Mouse (Mus musculus) liver, embryonic 13.5 days (tissue): ENCODE measurements around the gene Pld4. TPM values are rescaled to one million over a fixed set of nuclear protein-coding genes. Genes with fewer than 3 reads are reported as not detected.
A peak's percentile ranks its signal among the peaks of the same experiment; 100 is the strongest.

ENCODE experiments used
- ATAC-seq: fragments of 200-750 bp; cut with Nextera tagmentation; 2 replicates; pipeline ENCODE4 v1.8.0; 2017; ENCODE audit warnings: low read depth, mild to moderate bottlenecking, moderate number of reproducible peaks, moderate library complexity
- DNase-seq: peaks from one replicate; pipeline ENCODE4 v3.0.0; 2022
- H3K27ac ChIP-seq: fragments of 300-500 bp; sonication (generic); 2 replicates; pipeline ENCODE4 v1.5.1; 2015; ENCODE audit warnings: moderate library complexity, mild to moderate bottlenecking, inconsistent platforms
- H3K27me3 ChIP-seq: fragments of 300-500 bp; sonication (generic); 2 replicates; pipeline ENCODE4 v1.6.1; 2015; ENCODE audit warnings: mild to moderate bottlenecking, inconsistent platforms
- H3K36me3 ChIP-seq: fragments of 300-500 bp; sonication (generic); 2 replicates; pipeline ENCODE4 v1.6.1; 2015; ENCODE audit warnings: mild to moderate bottlenecking, inconsistent platforms
- H3K4me1 ChIP-seq: fragments of 300-500 bp; sonication (generic); replicated peaks from 2 replicates; pipeline ENCODE4 v1.6.1; 2015; ENCODE audit warnings: inconsistent platforms
- H3K4me2 ChIP-seq: fragments of 300-500 bp; sonication (generic); 2 replicates; pipeline ENCODE4 v1.6.1; 2015; ENCODE audit warnings: inconsistent platforms, mild to moderate bottlenecking, moderate library complexity
- H3K4me3 ChIP-seq: fragments of 300-500 bp; sonication (generic); replicated peaks from 2 replicates; pipeline ENCODE4 v1.5.1; 2015; ENCODE audit warnings: mild to moderate bottlenecking, inconsistent platforms
- H3K9ac ChIP-seq: fragments of 300-500 bp; sonication (generic); 2 replicates; pipeline ENCODE4 v1.6.1; 2015; ENCODE audit warnings: mild to moderate bottlenecking, inconsistent platforms
- H3K9me3 ChIP-seq: fragments of 300-500 bp; sonication (generic); replicated peaks from 2 replicates; pipeline ENCODE4 v1.6.1; 2016; ENCODE audit warnings: inconsistent platforms
- WGBS: fragments of 180-500 bp; shearing (Covaris S2); methylation state at CpG from one replicate; pipeline ENCODE4 v1.1.7; 2015; ENCODE audit not compliant: insufficient replicate concordance; 5-methylcytosine and 5-hydroxymethylcytosine counted together
- polyA plus RNA-seq: library from polyadenylated mRNA; unstranded; fragments of >200 nt; fragmentation: Nextera tagmentation; extraction: Ambion mirVana; gene quantifications from 2 replicates; pipeline ENCODE4 v1.2.1, GENCODE M21; 2015

The Pld4 gene
- 9.6 and 11.0 TPM in 2 replicates for polyA plus RNA-seq

- H3K27me3 ChIP-seq, result 0 out of 2 replicates have a peak, but pooled peaks cover 4% of the 10 kb centered on the region
- 0 out of 2 replicates have a peak, but pooled peaks have one; percentile 26 for ATAC-seq
- no peak within 1 kb of the TSS for H3K27ac ChIP-seq
- H3K9ac ChIP-seq, result no peak within 1 kb of the TSS
- WGBS, result 15% methylated on average over 4 of the region's 4 CpGs
- H3K4me3 ChIP-seq, result peak within 1 kb of the TSS; percentile 6; the same call in 1 of the 2 replicates
- no peaks in the 10 kb centered on the region for H3K9me3 ChIP-seq
- no peak for DNase-seq
- 0 out of 2 replicates have a peak within 1 kb of the TSS, but pooled peaks have one; percentile 2 for H3K4me2 ChIP-seq
- no peaks in the 10 kb centered on the region for H3K36me3 ChIP-seq
- no peaks in the 10 kb centered on the region; the same call in 1 of the 2 replicates for H3K4me1 ChIP-seq
These were observed at the start of gene Pld4 for GRCm38 (mm10) chr12:112760154-112760926. Gene Pld4 (plus strand): TSS chr12:112760655.

DNA sequence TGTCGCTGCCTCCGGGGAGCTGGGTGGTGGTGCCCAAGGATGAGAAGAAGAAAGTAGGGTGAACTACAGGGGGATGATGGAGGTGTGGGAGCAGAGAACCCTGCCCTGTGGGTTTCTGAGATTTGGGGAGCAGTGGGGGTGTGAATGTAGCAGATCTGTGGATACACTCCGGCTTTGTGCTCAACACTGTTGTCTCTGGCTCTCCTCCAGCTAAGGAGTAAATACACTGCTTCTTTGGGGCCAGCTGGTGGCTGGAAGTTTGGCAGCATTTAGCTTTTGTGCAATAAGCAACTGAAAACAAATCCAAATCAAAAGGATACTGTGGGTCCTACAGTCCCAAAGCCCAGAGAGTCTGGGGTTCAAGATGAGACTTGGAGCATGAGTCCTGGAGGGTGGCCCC lies 46.5 kb upstream of the Pld4 start:
- DNase-seq (no peak), ATAC-seq (no peak)
- H3K36me3 ChIP-seq, result 0 out of 2 replicates have a peak, but pooled peaks cover 4% of the 10 kb centered on the region
- H3K4me3 ChIP-seq, result no peak overlapping the region
- no peak overlapping the region for H3K27ac ChIP-seq
- H3K27me3 ChIP-seq, result peaks cover 5% of the 10 kb centered on the region; the same call in 1 of the 2 replicates
- no peaks in the 10 kb centered on the region for H3K4me1 ChIP-seq
- H3K9me3 ChIP-seq, result no peaks in the 10 kb centered on the region
- H3K9ac ChIP-seq, result no peak overlapping the region
- WGBS, result 66% methylated on average over 3 of the region's 3 CpGs
- H3K4me2 ChIP-seq, result no peak overlapping the region

GRCm38 (mm10) chr12:112717140-112717539 lies 43.3 kb upstream of the Pld4 start:
- Histone ChIP-seq H3K36me3 (0 out of 2 replicates have a peak, but pooled peaks cover 4% of the 10 kb centered on the region), H3K4me1 (peaks cover 7% of the 10 kb centered on the region; the same call in 1 of the 2 replicates), H3K4me2 (no peak overlapping the region), H3K27me3 (peaks cover 30% of the 10 kb centered on the region), H3K27ac (no peak overlapping the region), H3K4me3 (no peak overlapping the region), H3K9ac (no peak overlapping the region), H3K9me3 (no peaks in the 10 kb centered on the region)
- WGBS, result 22% methylated on average over 7 of the region's 7 CpGs
- no peak for DNase-seq
- ATAC-seq, result no peak

GRCm38 (mm10) chr12:112718995-112719394 lies 41.5 kb upstream of the Pld4 start:
- H3K27me3 ChIP-seq, result peaks cover 49% of the 10 kb centered on the region
- peaks cover 24% of the 10 kb centered on the region for H3K4me1 ChIP-seq
- H3K4me3 ChIP-seq, result no peak overlapping the region
- WGBS, result 51% methylated on average over 5 of the region's 5 CpGs
- ATAC-seq, result no peak
- no peak overlapping the region for H3K9ac ChIP-seq
- DNase-seq, result no peak
- H3K36me3 ChIP-seq, result 0 out of 2 replicates have a peak, but pooled peaks cover 4% of the 10 kb centered on the region
- H3K9me3 ChIP-seq, result no peaks in the 10 kb centered on the region
- no peak overlapping the region for H3K4me2 ChIP-seq
- H3K27ac ChIP-seq, result no peak overlapping the region

- DNase-seq (no peak), ATAC-seq (no peak)
- no peaks in the 10 kb centered on the region for H3K9me3 ChIP-seq
- peak within 1 kb of the TSS; percentile 78 for H3K4me2 ChIP-seq
- 46% methylated on average over 6 of the region's 6 CpGs for WGBS
- peak within 1 kb of the TSS; percentile 64 for H3K4me3 ChIP-seq
- 0 out of 2 replicates have a peak, but pooled peaks cover 4% of the 10 kb centered on the region for H3K36me3 ChIP-seq
- H3K27me3 ChIP-seq, result peaks cover 52% of the 10 kb centered on the region
- H3K9ac ChIP-seq, result peak within 1 kb of the TSS; percentile 50
- peak within 1 kb of the TSS; percentile 67 for H3K27ac ChIP-seq
- H3K4me1 ChIP-seq, result peaks cover 24% of the 10 kb centered on the region
These were observed 40.2 kb upstream of the Pld4 start, which contains the start of gene Cep170b for GRCm38 (mm10) chr12:112720216-112720615. Gene Cep170b (plus strand): TSS chr12:112720455.

DNA sequence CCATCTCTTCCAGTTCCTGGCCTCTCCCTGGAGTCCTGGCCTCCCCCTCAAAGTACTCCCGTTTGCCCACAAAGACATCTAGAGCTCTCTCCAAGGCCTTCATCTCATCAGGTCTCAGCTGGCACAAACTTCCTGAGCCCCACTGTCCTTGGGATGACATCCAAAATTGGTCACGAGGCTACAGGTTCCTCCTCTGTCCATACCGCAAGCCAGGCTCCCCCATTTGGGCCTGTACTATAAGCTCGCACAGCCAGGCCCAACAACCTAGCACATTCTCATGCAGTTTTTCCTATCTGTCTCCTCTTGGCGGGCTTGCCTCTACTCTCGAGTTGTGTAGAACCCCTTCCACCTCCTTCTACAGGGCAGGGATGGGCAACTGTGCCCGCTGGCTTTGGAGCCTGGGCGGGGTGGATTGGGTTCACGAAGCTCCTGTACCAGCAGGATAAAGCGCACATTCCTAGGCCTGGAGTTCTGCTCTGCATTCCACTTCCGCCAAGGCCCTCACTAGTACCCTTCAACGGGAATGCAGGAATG lies 39.5 kb upstream of the Pld4 start:
- peak overlapping the region; percentile 67 for H3K27ac ChIP-seq
- WGBS, result 46% methylated on average over 12 of the region's 12 CpGs
- peak overlapping the region; percentile 78 for H3K4me2 ChIP-seq
- no peaks in the 10 kb centered on the region for H3K9me3 ChIP-seq
- ATAC-seq, result no peak; the same call in 1 of the 2 replicates
- peaks cover 52% of the 10 kb centered on the region for H3K27me3 ChIP-seq
- H3K4me3 ChIP-seq, result peak overlapping the region; percentile 64
- H3K36me3 ChIP-seq, result 0 out of 2 replicates have a peak, but pooled peaks cover 4% of the 10 kb centered on the region
- no peak for DNase-seq
- peaks cover 24% of the 10 kb centered on the region for H3K4me1 ChIP-seq
- peak overlapping the region; percentile 50 for H3K9ac ChIP-seq

DNA sequence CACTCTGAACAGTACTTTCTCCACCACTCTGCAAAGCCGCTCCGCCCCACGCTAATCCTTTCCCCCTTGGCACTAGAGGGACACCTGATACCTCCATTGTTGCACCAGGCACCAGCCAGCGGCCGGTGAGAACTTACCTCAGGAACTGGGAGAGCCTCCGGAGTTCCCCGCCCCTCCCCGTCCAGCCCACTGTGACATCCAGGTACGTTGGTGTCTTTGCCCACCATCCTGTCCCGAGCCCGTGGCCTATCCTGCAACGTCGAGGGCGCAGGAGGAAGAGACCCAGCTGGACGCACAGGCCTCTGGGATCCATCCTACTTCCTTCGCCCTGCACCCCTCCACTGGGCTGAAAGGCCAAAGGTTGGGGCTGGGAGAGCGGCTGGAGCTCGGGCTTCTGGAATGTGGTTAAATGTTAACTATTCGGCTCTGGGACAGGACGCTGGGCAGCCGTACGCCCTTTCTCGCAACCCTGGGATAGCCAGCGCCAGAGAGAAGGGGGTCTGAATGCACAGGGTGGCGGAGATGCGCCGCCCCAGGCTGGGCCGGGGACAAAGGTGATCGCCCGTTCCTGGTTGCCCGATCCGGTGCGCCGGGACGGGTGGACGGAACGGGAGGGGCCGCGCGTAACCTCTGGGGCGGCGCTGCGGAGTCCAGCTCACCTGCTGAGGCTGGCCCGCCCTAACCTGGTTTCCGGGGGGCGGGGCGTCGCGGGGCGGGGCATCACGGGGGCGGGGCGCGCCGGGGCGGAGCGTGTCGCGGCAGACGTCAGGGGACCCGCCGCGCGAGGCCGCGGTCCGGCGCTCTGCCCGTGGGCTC lies 38.8 kb upstream of the Pld4 start:
- peaks cover 52% of the 10 kb centered on the region for H3K27me3 ChIP-seq
- H3K27ac ChIP-seq, result peak overlapping the region; percentile 67
- no peaks in the 10 kb centered on the region for H3K9me3 ChIP-seq
- peak overlapping the region; percentile 64 for H3K4me3 ChIP-seq
- peaks cover 24% of the 10 kb centered on the region for H3K4me1 ChIP-seq
- ATAC-seq (peak; percentile 71), DNase-seq (no peak)
- WGBS, result 9% methylated on average over 59 of the region's 69 CpGs
- peak overlapping the region; percentile 78 for H3K4me2 ChIP-seq
- H3K36me3 ChIP-seq, result 0 out of 2 replicates have a peak, but pooled peaks cover 4% of the 10 kb centered on the region
- peak overlapping the region; percentile 64 for H3K9ac ChIP-seq

DNA sequence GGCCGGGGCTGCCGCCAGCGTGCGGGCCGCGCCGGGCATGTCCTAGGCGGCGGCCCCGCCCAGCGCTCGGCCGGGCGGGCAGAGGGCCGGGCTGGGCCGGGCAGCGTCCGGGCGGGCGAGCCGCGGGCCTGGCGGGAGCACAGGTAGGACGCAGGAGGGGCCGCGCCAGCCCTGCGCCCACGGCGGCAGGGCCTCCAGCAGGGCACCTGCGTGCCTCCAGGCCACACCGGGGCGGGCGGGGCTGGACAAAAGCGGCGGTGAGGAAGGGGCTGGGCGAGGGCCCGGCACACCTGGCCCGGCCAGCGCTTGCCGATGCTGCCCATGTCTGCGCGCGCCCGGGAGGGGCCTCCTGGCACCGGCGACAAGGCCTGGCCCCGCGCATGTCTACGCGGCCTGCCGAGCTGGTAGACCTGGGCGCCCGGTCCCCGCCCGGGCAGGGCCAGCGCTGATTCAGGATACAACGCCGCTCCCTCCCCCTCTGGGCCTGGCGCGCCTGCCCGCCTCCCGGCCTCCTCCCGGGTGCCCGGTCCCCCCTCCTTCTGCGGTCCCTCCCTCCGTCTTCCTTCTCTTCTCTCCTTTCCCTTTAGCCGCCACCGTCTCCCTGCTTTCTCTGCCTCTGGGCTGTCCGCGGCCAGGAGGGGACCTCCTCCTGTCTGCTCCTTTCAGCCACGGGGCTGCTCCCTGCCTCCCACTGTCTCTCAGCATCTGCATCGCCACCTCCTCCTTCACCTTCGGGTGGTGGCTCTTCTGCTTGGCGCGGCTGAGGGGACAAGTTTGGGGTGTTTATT lies 38.0 kb upstream of the Pld4 start:
- Histone ChIP-seq H3K9ac (peak overlapping the region; percentile 64), H3K36me3 (0 out of 2 replicates have a peak, but pooled peaks cover 3% of the 10 kb centered on the region), H3K4me2 (peak overlapping the region; percentile 78), H3K27me3 (peaks cover 52% of the 10 kb centered on the region), H3K4me1 (peaks cover 24% of the 10 kb centered on the region), H3K4me3 (peak overlapping the region; percentile 64), H3K9me3 (no peaks in the 10 kb centered on the region), H3K27ac (peak overlapping the region; percentile 43)
- DNase-seq, result no peak
- WGBS, result 2% methylated on average over 61 of the region's 75 CpGs
- ATAC-seq, result peak; percentile 1; the same call in 1 of the 2 replicates

GRCm38 (mm10) chr12:112723028-112723330 lies 37.5 kb upstream of the Pld4 start:
- no peak overlapping the region for H3K27ac ChIP-seq
- peaks cover 24% of the 10 kb centered on the region for H3K4me1 ChIP-seq
- H3K9me3 ChIP-seq, result no peaks in the 10 kb centered on the region
- H3K36me3 ChIP-seq, result no peaks in the 10 kb centered on the region
- peak overlapping the region; percentile 64; the same call in 1 of the 2 replicates for H3K9ac ChIP-seq
- 20% methylated on average over 5 of the region's 5 CpGs for WGBS
- peak overlapping the region; percentile 78 for H3K4me2 ChIP-seq
- DNase-seq (no peak), ATAC-seq (no peak)
- peak overlapping the region; percentile 64 for H3K4me3 ChIP-seq
- H3K27me3 ChIP-seq, result peaks cover 55% of the 10 kb centered on the region

- WGBS, result 78% methylated on average over 6 of the region's 6 CpGs
- H3K9me3 ChIP-seq, result no peaks in the 10 kb centered on the region
- peaks cover 24% of the 10 kb centered on the region for H3K4me1 ChIP-seq
- peak overlapping the region; percentile 78 for H3K4me2 ChIP-seq
- peaks cover 55% of the 10 kb centered on the region for H3K27me3 ChIP-seq
- no peaks in the 10 kb centered on the region for H3K36me3 ChIP-seq
- no peak overlapping the region for H3K27ac ChIP-seq
- no peak overlapping the region for H3K9ac ChIP-seq
- ATAC-seq (no peak), DNase-seq (no peak)
- H3K4me3 ChIP-seq, result peak overlapping the region; percentile 64; the same call in 1 of the 2 replicates
These were observed 37.0 kb upstream of the Pld4 start for GRCm38 (mm10) chr12:112723445-112723844.
